Mouse (Mus musculus) G1E (cell line): ENCODE measurements at regions not wholly inside any gene's neighbourhood (a gene's known extent, or its start where the extent isn't known, plus 50 kb on each side); places are given as distances from the start of the nearest gene placed in this dataset.

Experiments used
- CTCF ChIP-seq: IDR thresholded peaks from 2 replicates; pipeline ENCODE4 v1.5.1; 2012; ENCODE audit warnings: low read depth, low read length, inconsistent platforms, mixed read lengths
- GATA1 ChIP-seq: IDR thresholded peaks from 2 replicates; pipeline ENCODE4 v1.6.1; 2012; ENCODE audit warnings: borderline replicate concordance, low read length, inconsistent platforms, mixed read lengths
- TAL1 ChIP-seq: conservative IDR thresholded peaks from 2 replicates; pipeline ENCODE4 v1.6.1; 2012; ENCODE audit warnings: low read depth, low read length, inconsistent platforms, mixed read lengths

DNA sequence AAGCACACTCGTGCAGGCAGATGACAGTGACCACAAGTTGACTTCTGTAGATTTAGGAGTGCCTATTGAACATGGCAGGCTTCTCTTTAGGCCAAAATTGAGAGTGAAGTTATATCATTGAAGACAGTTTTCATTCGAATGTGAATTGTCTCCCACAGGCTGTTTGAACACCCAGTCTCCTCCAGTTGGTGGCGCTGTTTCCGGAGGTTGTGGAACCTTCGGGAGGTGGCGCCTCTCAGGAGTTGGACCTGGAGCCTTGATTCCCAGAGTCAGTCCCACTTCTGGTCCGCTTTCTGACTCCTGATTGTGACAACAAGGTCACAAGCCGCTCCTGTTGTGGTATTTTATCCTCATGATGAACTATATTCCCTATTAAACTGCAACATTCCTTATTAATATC, 254.5 kb downstream of the Gm11077 start:
- no peak for TF ChIP-seq GATA1
- TF ChIP-seq CTCF = no peak
- TF ChIP-seq TAL1 = no peak
